Mouse (Mus musculus) G1E (cell line): ENCODE data around the gene Apoc2. TPM values are rescaled to one million over a fixed set of nuclear protein-coding genes. Genes with fewer than 3 reads are reported as not detected.

Experiments
- ATAC-seq: 2 replicates; pipeline ENCODE4 v1.8.0; 2016; ENCODE audit warnings: mild to moderate bottlenecking; ENCODE audit not compliant: insufficient number of reproducible peaks, poor library complexity, low FRiP score, severe bottlenecking; ENCODE audit errors: extremely low read depth
- DNase-seq: peaks from one replicate; pipeline ENCODE4 v3.0.0; 2012; ENCODE audit warnings: low spot score
- H3K27me3 ChIP-seq: 2 replicates; pipeline ENCODE4 v1.6.1; 2012; ENCODE audit warnings: mild to moderate bottlenecking, low read length, inconsistent platforms; ENCODE audit not compliant: insufficient read depth
- H3K36me3 ChIP-seq: replicated peaks from 2 replicates; pipeline ENCODE3; 2012; ENCODE audit warnings: mild to moderate bottlenecking, inconsistent platforms
- H3K4me1 ChIP-seq: 2 replicates; pipeline ENCODE4 v1.6.1; 2012; ENCODE audit warnings: low read depth, low read length, inconsistent platforms, mixed read lengths; ENCODE audit not compliant: insufficient read depth
- H3K4me3 ChIP-seq: 2 replicates; pipeline ENCODE4 v1.5.1; 2012; ENCODE audit warnings: low read depth, mild to moderate bottlenecking, inconsistent platforms, low read length, moderate library complexity, mixed read lengths
- H3K9me3 ChIP-seq: replicated peaks from 2 replicates; pipeline ENCODE4 v1.6.1; 2012; ENCODE audit warnings: inconsistent platforms
- CTCF ChIP-seq: IDR thresholded peaks from 2 replicates; pipeline ENCODE4 v1.5.1; 2012; ENCODE audit warnings: low read depth, low read length, inconsistent platforms, mixed read lengths
- GATA1 ChIP-seq: IDR thresholded peaks from 2 replicates; pipeline ENCODE4 v1.6.1; 2012; ENCODE audit warnings: borderline replicate concordance, low read length, inconsistent platforms, mixed read lengths
- GATA2 ChIP-seq: IDR thresholded peaks from 2 replicates; pipeline ENCODE4 v1.6.1; 2012; ENCODE audit warnings: low read depth, low read length, inconsistent platforms, borderline replicate concordance
- POLR2AphosphoS5 ChIP-seq: IDR thresholded peaks from 2 replicates; pipeline ENCODE4 v1.6.1; 2012; ENCODE audit warnings: low read depth, low read length, inconsistent platforms; ENCODE audit not compliant: insufficient replicate concordance
- TAL1 ChIP-seq: conservative IDR thresholded peaks from 2 replicates; pipeline ENCODE4 v1.6.1; 2012; ENCODE audit warnings: low read depth, low read length, inconsistent platforms, mixed read lengths
- polyA plus RNA-seq: library from polyadenylated mRNA; stranded (reverse); fragments of >175 nt; gene quantifications from 2 replicates; pipeline ENCODE4 v1.2.3, GENCODE M21; 2012
- total RNA-seq, 2 experiments: library from RNA; stranded (forward) in 1 of 2; stranded (reverse) in 1 of 2; fragments of 200-1000 nt in 1 of 2; fragments of >200 nt in 1 of 2; fragmentation: Nextera tagmentation in 1 of 2; gene quantifications; 2 replicates each; pipeline ENCODE4 v1.2.3; 2014 to 2017

The Apoc2 gene
- total and polyA plus RNA-seq, 3 experiments, result not detected

DNA sequence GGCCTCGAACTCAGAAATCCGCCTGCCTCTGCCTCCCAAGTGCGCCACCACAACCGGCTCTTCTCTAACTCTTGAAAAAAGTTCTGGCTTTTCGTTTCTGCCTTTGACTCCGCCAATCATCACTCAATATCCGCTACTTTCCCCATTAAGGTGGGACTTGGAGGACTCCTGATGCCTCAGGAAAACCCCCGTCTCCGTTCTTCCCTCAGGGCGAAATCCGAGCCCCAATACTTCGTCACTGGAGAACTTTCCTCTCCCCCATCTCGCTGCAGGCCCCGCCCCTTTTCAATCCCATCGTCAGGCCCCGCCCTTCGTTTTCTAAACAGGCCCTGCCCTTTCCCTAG, 49.6 kb downstream of the Apoc2 start:
- ATAC-seq (no peak), DNase-seq (no peak)
- TF ChIP-seq CTCF, result no peak
- TF ChIP-seq TAL1, result no peak
- no peak for TF ChIP-seq POLR2AphosphoS5
- TF ChIP-seq GATA2, result no peak
- no peak for TF ChIP-seq GATA1
- Histone ChIP-seq H3K4me1 (peaks cover 21% of the 10 kb centered on the region), H3K36me3 (peaks cover 17% of the 10 kb centered on the region), H3K4me3 (peak overlapping the region; percentile 79; the same call in 1 of the 2 replicates), H3K27me3 (peaks cover 9% of the 10 kb centered on the region), H3K9me3 (no peaks in the 10 kb centered on the region)

DNA sequence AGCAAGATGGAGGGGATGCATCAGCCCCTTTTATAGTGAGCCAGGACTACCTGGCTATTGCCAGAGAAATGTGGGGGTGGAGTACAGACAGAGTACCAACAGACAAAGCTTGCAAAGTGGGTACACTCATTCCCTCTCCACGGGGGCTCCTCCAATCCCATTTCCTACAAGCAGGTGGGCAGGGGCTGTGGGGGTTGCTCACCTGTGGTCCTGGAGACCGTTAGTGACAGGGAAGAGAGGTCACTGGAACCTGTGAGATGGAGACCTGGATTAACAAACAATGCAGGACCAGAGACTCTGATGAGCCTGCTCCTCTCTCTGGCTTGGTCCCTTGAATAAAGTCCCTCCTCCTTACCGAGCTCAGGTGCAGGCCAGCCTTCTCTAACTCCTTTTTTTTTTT, 50.0 kb downstream of the Apoc2 start:
- H3K4me3 ChIP-seq, result peak overlapping the region; percentile 79; the same call in 1 of the 2 replicates
- no peak for ATAC-seq
- DNase-seq, result no peak
- peaks cover 13% of the 10 kb centered on the region for H3K36me3 ChIP-seq
- H3K27me3 ChIP-seq, result peaks cover 12% of the 10 kb centered on the region
- H3K9me3 ChIP-seq, result no peaks in the 10 kb centered on the region
- no peak for TF ChIP-seq POLR2AphosphoS5
- TF ChIP-seq GATA1, result no peak
- TF ChIP-seq TAL1, result no peak
- peaks cover 21% of the 10 kb centered on the region for H3K4me1 ChIP-seq

DNA sequence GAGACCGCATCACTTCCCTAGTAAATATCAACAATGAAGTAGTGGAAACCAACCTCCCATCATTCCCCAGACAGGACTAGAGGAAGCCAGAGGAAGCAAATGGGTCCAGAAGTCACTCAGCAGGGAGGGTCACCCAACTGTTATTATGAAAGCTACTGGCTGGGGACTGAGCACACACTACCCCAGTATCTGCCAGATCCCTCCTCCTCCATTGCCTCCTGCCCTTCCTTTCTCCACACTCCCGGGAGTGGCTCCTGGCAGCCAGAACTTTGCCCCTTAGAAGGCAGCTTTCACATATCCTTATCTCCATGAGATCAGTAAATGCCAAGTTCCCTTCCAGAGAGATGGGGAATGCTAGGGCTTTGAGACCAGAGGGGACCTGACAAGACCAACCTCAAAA, 54.3 kb downstream of the Apoc2 start:
- no peak for ATAC-seq
- no peak for TF ChIP-seq GATA2
- TF ChIP-seq TAL1, result no peak
- TF ChIP-seq CTCF, result no peak
- no peak for TF ChIP-seq GATA1
- no peak for TF ChIP-seq POLR2AphosphoS5

DNA sequence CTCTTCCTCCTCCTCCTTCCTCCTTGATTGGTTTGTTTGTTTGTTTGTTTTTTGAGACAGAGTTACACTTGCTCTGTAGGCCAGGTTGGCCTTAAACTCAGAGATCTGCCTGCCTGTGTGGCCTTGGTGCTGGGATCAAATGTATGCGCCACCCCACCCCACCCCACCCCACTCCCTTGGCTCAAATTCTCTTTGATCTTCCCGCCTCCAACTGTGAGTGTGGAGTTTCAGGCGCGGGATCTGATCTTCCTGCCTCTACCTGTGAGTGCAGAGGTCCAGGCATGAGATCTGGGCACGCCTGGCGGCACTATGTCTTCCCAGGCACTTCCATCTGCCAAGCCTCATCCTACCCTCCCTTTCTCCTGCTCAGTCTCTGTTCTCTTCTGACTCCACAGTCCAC, 55.5 kb downstream of the Apoc2 start:
- peaks cover 4% of the 10 kb centered on the region for H3K4me1 ChIP-seq
- DNase-seq, result no peak
- no peak for ATAC-seq
- H3K27me3 ChIP-seq, result peaks cover 20% of the 10 kb centered on the region
- H3K9me3 ChIP-seq, result no peaks in the 10 kb centered on the region
- TF ChIP-seq POLR2AphosphoS5 (no peak), CTCF (no peak), GATA2 (no peak), GATA1 (no peak), TAL1 (no peak)
- no peak overlapping the region for H3K4me3 ChIP-seq
- no peaks in the 10 kb centered on the region for H3K36me3 ChIP-seq

More for the DNA sequence above, 54.3 kb downstream of the Apoc2 start:
- Histone ChIP-seq H3K9me3 (no peaks in the 10 kb centered on the region), H3K4me3 (no peak overlapping the region), H3K27me3 (peaks cover 20% of the 10 kb centered on the region), H3K36me3 (no peaks in the 10 kb centered on the region), H3K4me1 (peaks cover 12% of the 10 kb centered on the region)
- DNase-seq, result no peak

Other genes starting within 250 kb of the Apoc2 start
Only the 20 nearest of the 24 such genes appear.
- 4.6 and 5.2 TPM in 2 replicates for gene Bloc1s3, start 169.6 kb downstream of the Apoc2 start, total RNA-seq (2014; fragmentation: Nextera tagmentation)
- 4.2 and 5.2 TPM in 2 replicates for gene Bloc1s3, start 169.6 kb downstream of the Apoc2 start, total RNA-seq (2017)
- 5.7 and 6.0 TPM in 2 replicates for gene Bloc1s3, start 169.6 kb downstream of the Apoc2 start, polyA plus RNA-seq
- 87.2 and 92.8 TPM in 2 replicates for gene Trappc6a, start 169.5 kb downstream of the Apoc2 start, total RNA-seq (2014; fragmentation: Nextera tagmentation)
- gene Trappc6a, start 169.5 kb downstream of the Apoc2 start, total RNA-seq (2017), result 141 and 200 TPM in 2 replicates
- gene Trappc6a, start 169.5 kb downstream of the Apoc2 start, polyA plus RNA-seq, result 537 and 654 TPM in 2 replicates
- 0.53 and 0.92 TPM in 2 replicates for gene Nkpd1, start 160.1 kb downstream of the Apoc2 start, total RNA-seq (2014; fragmentation: Nextera tagmentation)
- 0.22 and 0.41 TPM in 2 replicates for gene Nkpd1, start 160.1 kb downstream of the Apoc2 start, total RNA-seq (2017)
- gene Nkpd1, start 160.1 kb downstream of the Apoc2 start, polyA plus RNA-seq, result 0.55 TPM in 2 replicates
- 22.4 and 23.0 TPM in 2 replicates for gene Ppp1r37, start 114.9 kb downstream of the Apoc2 start, total RNA-seq (2014; fragmentation: Nextera tagmentation)
- 10.9 and 13.1 TPM in 2 replicates for gene Ppp1r37, start 114.9 kb downstream of the Apoc2 start, total RNA-seq (2017)
- gene Ppp1r37, start 114.9 kb downstream of the Apoc2 start, polyA plus RNA-seq, result 68.4 and 71.2 TPM in 2 replicates
- gene Zfp296, start 100.7 kb downstream of the Apoc2 start, total RNA-seq (2014; fragmentation: Nextera tagmentation), result 0.53 and 0.97 TPM in 2 replicates
- gene Zfp296, start 100.7 kb downstream of the Apoc2 start, total RNA-seq (2017), result 0.81 and 0.82 TPM in 2 replicates
- 3.4 TPM in 2 replicates for gene Zfp296, start 100.7 kb downstream of the Apoc2 start, polyA plus RNA-seq
- 50.8 and 51.2 TPM in 2 replicates for gene Gemin7, start 100.3 kb downstream of the Apoc2 start, total RNA-seq (2014; fragmentation: Nextera tagmentation)
- gene Gemin7, start 100.3 kb downstream of the Apoc2 start, total RNA-seq (2017), result 25.8 and 31.3 TPM in 2 replicates
- 52.7 and 55.4 TPM in 2 replicates for gene Gemin7, start 100.3 kb downstream of the Apoc2 start, polyA plus RNA-seq
- gene Clasrp, start 73.5 kb downstream of the Apoc2 start, total RNA-seq (2014; fragmentation: Nextera tagmentation), result 25.8 and 41.4 TPM in 2 replicates
- 34.2 and 35.1 TPM in 2 replicates for gene Clasrp, start 73.5 kb downstream of the Apoc2 start, total RNA-seq (2017)
- 153 and 172 TPM in 2 replicates for gene Clasrp, start 73.5 kb downstream of the Apoc2 start, polyA plus RNA-seq
- gene Relb, start 48.5 kb downstream of the Apoc2 start, total RNA-seq (2014; fragmentation: Nextera tagmentation), result 1.5 and 1.9 TPM in 2 replicates
- 1.5 and 2.0 TPM in 2 replicates for gene Relb, start 48.5 kb downstream of the Apoc2 start, total RNA-seq (2017)
- gene Relb, start 48.5 kb downstream of the Apoc2 start, polyA plus RNA-seq, result 1.1 and 1.2 TPM in 2 replicates
- 70.0 and 75.5 TPM in 2 replicates for gene Clptm1, start 12.9 kb downstream of the Apoc2 start, total RNA-seq (2014; fragmentation: Nextera tagmentation)
- 26.0 and 28.6 TPM in 2 replicates for gene Clptm1, start 12.9 kb downstream of the Apoc2 start, total RNA-seq (2017)
- 74.8 and 93.4 TPM in 2 replicates for gene Clptm1, start 12.9 kb downstream of the Apoc2 start, polyA plus RNA-seq
- not detected in 2 replicates for gene Gm44805, start 3.5 kb upstream of the Apoc2 start, total RNA-seq (2014; fragmentation: Nextera tagmentation)
- gene Gm44805, start 3.5 kb upstream of the Apoc2 start, total RNA-seq (2017), result not detected in 2 replicates
- not detected in 2 replicates for gene Gm44805, start 3.5 kb upstream of the Apoc2 start, polyA plus RNA-seq
- not detected in 2 replicates for gene Apoc4, start 3.5 kb upstream of the Apoc2 start, total RNA-seq (2014; fragmentation: Nextera tagmentation)
- 0.27 TPM in 1 of 2 replicates, not detected in the other for gene Apoc4, start 3.5 kb upstream of the Apoc2 start, total RNA-seq (2017)
- 0.22 TPM in 1 of 2 replicates, not detected in the other for gene Apoc4, start 3.5 kb upstream of the Apoc2 start, polyA plus RNA-seq
- 12.3 and 14.9 TPM in 2 replicates for gene Apoc1, start 14.7 kb upstream of the Apoc2 start, total RNA-seq (2014; fragmentation: Nextera tagmentation)
- 4.8 and 7.0 TPM in 2 replicates for gene Apoc1, start 14.7 kb upstream of the Apoc2 start, total RNA-seq (2017)
- gene Apoc1, start 14.7 kb upstream of the Apoc2 start, polyA plus RNA-seq, result 9.5 and 15.3 TPM in 2 replicates
- 7.4 and 8.1 TPM in 2 replicates for gene Apoe, start 21.2 kb upstream of the Apoc2 start, total RNA-seq (2014; fragmentation: Nextera tagmentation)
- 19.9 TPM in 2 replicates for gene Apoe, start 21.2 kb upstream of the Apoc2 start, total RNA-seq (2017)
- gene Apoe, start 21.2 kb upstream of the Apoc2 start, polyA plus RNA-seq, result 28.6 and 28.7 TPM in 2 replicates
- 75.6 and 88.4 TPM in 2 replicates for gene Tomm40, start 37.5 kb upstream of the Apoc2 start, total RNA-seq (2014; fragmentation: Nextera tagmentation)
- 49.1 and 56.9 TPM in 2 replicates for gene Tomm40, start 37.5 kb upstream of the Apoc2 start, total RNA-seq (2017)
- 377 and 386 TPM in 2 replicates for gene Tomm40, start 37.5 kb upstream of the Apoc2 start, polyA plus RNA-seq
- 14.2 and 17.2 TPM in 2 replicates for gene Nectin2, start 72.5 kb upstream of the Apoc2 start, total RNA-seq (2014; fragmentation: Nextera tagmentation)
- 9.7 and 11.4 TPM in 2 replicates for gene Nectin2, start 72.5 kb upstream of the Apoc2 start, total RNA-seq (2017)
- 34.9 and 35.8 TPM in 2 replicates for gene Nectin2, start 72.5 kb upstream of the Apoc2 start, polyA plus RNA-seq
- not detected in 2 replicates for gene Bcam, start 93.1 kb upstream of the Apoc2 start, total RNA-seq (2014; fragmentation: Nextera tagmentation)
- gene Bcam, start 93.1 kb upstream of the Apoc2 start, total RNA-seq (2017), result 0.05 TPM in 1 of 2 replicates, not detected in the other
- gene Bcam, start 93.1 kb upstream of the Apoc2 start, polyA plus RNA-seq, result not detected in 2 replicates
- gene Cblc, start 118.9 kb upstream of the Apoc2 start, total RNA-seq (2014; fragmentation: Nextera tagmentation), result not detected in 2 replicates
- gene Cblc, start 118.9 kb upstream of the Apoc2 start, total RNA-seq (2017), result not detected in 2 replicates
- not detected in 2 replicates for gene Cblc, start 118.9 kb upstream of the Apoc2 start, polyA plus RNA-seq
- 2.7 TPM in 1 of 2 replicates, not detected in the other for gene Bcl3, start 144.8 kb upstream of the Apoc2 start, total RNA-seq (2014; fragmentation: Nextera tagmentation)
- 0.71 and 1.1 TPM in 2 replicates for gene Bcl3, start 144.8 kb upstream of the Apoc2 start, total RNA-seq (2017)
- gene Bcl3, start 144.8 kb upstream of the Apoc2 start, polyA plus RNA-seq, result 6.1 and 6.6 TPM in 2 replicates
- not detected in 2 replicates for gene Gm19345, start 174.1 kb upstream of the Apoc2 start, total RNA-seq (2014; fragmentation: Nextera tagmentation)
- not detected in 2 replicates for gene Gm19345, start 174.1 kb upstream of the Apoc2 start, total RNA-seq (2017)
- not detected in 2 replicates for gene Gm19345, start 174.1 kb upstream of the Apoc2 start, polyA plus RNA-seq
- gene Ceacam16, start 183.4 kb upstream of the Apoc2 start, total RNA-seq (2014; fragmentation: Nextera tagmentation), result 1.7 and 4.1 TPM in 2 replicates
- gene Ceacam16, start 183.4 kb upstream of the Apoc2 start, total RNA-seq (2017), result 2.3 and 2.8 TPM in 2 replicates
- gene Ceacam16, start 183.4 kb upstream of the Apoc2 start, polyA plus RNA-seq, result 2.2 and 3.2 TPM in 2 replicates